Mouse (Mus musculus): Measurements from ENCODE around the gene Ubac1. TPM values are rescaled to one million over a fixed set of nuclear protein-coding genes. Genes with fewer than 3 reads are reported as not detected.
A peak's percentile ranks its signal among the peaks of the same experiment; 100 is the strongest.

Ubac1 gene
- polyA plus RNA-seq, 1 experiment from 2014 or later: 66.3 TPM

DNA sequence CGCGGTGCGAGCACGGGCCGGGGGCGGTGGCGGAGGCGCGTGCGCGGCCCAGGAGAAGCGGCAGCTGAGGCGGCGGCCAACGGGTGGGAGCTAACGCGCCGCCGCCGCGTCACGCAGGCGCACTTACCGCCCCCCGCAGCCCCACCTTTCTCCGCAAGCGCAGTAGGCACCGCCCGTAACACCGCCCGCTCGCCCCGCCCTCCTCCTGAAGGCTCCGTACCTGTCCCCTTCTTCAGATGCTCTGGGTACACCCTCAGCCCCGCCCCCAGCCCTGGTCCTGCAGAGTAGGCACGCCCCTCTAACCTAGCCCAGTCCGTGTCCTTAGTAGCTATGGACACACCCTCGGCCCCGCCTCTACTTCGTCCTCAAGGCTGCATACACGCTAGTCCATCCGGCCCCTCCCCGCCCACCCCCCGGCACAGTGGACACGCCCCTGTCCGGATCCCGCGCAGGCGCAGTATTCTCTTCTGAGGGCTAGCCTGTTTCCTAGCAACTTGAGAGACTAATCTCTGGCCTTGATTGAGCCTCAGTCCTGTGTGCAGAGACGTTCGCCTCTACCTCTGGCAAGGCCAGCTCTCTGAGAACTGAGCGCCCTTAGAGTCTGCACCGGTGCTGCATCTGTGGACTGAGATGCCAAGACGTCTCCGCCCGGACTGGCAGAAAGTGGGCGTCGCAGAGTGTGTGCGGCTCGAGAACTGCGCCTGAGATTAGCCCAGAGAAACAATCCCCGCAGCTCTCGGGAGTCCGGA, 38.2 kb downstream of the Ubac1 start, which contains the start of gene Camsap1:
Gene Camsap1, minus strand, starts transcription at position 124 of the 749 bp plus-strand sequence.
- Histone ChIP-seq H3K9me3 (ENCODE audit: control insufficient read depth, low read length) (no peaks in the 10 kb centered on the region), H3K4me3 (ENCODE audit: low read length) (peak within 1 kb of the TSS; percentile 88), H3K4me1 (replicated peaks; ENCODE audit: control insufficient read depth, insufficient read depth, low read length) (peaks cover 36% of the 10 kb centered on the region), H3K27ac (ENCODE audit: low read length) (peak within 1 kb of the TSS; percentile 77), H3K36me3 (ENCODE audit: control insufficient read depth, insufficient read depth, low read length) (no peaks in the 10 kb centered on the region), H3K27me3 (ENCODE audit: control insufficient read depth, insufficient read depth, low read depth, low read length) (no peaks in the 10 kb centered on the region), H3K9ac (ENCODE audit: low read length) (peak within 1 kb of the TSS; percentile 96), H3K4me2 (ENCODE audit: low read depth, low read length) (peak within 1 kb of the TSS; percentile 88)
- WGBS: under 1% methylated on average over 37 of the region's 64 CpGs
- ATAC-seq (ENCODE audit: low read depth): peak; percentile 99

DNA sequence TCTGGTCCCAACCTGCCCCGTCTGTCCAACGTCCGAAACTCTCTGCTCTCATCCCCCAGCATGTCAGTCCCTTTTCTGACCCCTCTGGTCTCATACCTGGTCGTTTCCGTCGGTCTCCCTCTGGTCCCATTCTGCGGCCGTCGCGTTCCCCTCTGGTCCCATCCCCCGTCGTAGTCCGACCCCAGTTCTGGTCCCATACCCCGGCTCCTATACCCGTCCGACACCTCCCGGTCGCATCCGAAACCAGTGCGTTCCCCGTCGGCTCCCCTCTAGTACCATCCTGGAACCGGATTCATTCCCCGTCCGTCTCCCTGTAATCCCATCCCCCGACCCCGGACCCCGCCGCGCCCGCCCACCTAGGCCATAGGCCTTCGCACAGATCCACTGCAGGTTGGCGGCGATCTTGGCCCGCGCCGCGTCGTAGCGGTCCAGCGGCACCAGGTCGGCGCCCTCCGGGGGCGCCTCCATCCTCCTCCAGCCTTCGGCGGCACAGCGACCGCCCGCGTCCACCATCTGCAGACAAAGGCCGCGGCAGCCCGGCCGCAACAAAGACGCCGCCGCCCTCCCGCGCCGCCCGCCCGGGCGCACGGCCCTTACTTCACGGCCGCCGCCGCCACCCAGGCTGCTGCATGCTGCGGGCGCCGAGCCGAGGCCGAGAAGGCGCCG, 39.0 kb downstream of the Ubac1 start:
- H3K4me2 ChIP-seq (ENCODE audit: low read depth, low read length): peak overlapping the region; percentile 87
- H3K4me3 ChIP-seq (ENCODE audit: low read length): peak overlapping the region; percentile 88
- no peaks in the 10 kb centered on the region for H3K27me3 ChIP-seq (ENCODE audit: control insufficient read depth, insufficient read depth, low read depth, low read length)
- WGBS: under 1% methylated on average over 51 of the region's 76 CpGs
- H3K9me3 ChIP-seq (ENCODE audit: control insufficient read depth, low read length): no peaks in the 10 kb centered on the region
- H3K27ac ChIP-seq (ENCODE audit: low read length): peak overlapping the region; percentile 77
- peaks cover 41% of the 10 kb centered on the region for H3K4me1 ChIP-seq (replicated peaks; ENCODE audit: control insufficient read depth, insufficient read depth, low read length)
- no peaks in the 10 kb centered on the region for H3K36me3 ChIP-seq (ENCODE audit: control insufficient read depth, insufficient read depth, low read length)
- peak; percentile 13 for ATAC-seq (ENCODE audit: low read depth)
- H3K9ac ChIP-seq (ENCODE audit: low read length): peak overlapping the region; percentile 96

DNA sequence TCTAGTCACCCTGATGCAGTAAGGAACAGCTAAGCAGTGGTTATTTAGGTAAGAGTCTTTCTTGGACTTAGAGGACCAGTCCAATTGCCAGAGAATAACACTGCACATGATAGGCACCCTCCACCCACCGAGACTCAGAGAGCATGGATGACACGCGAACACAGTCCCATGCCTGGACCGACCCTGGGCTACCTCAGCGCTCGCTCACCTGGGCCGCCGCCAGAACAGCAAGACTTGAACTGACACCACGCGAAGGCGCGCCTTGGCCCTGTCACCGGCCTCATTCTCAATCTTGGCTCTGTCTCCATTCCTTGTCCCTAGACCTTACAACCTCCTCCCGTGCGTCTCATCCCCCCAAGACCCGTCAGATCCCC, 39.5 kb downstream of the Ubac1 start:
- H3K9me3 ChIP-seq (ENCODE audit: control insufficient read depth, low read length): no peaks in the 10 kb centered on the region
- no peaks in the 10 kb centered on the region for H3K36me3 ChIP-seq (ENCODE audit: control insufficient read depth, insufficient read depth, low read length)
- H3K9ac ChIP-seq (ENCODE audit: low read length): peak overlapping the region; percentile 96
- H3K4me1 ChIP-seq (replicated peaks; ENCODE audit: control insufficient read depth, insufficient read depth, low read length): peaks cover 41% of the 10 kb centered on the region
- H3K27me3 ChIP-seq (ENCODE audit: control insufficient read depth, insufficient read depth, low read depth, low read length): no peaks in the 10 kb centered on the region
- no peak for ATAC-seq (ENCODE audit: low read depth)
- H3K27ac ChIP-seq (ENCODE audit: low read length): no peak overlapping the region
- WGBS: under 1% methylated on average over 16 of the region's 16 CpGs
- peak overlapping the region; percentile 88 for H3K4me3 ChIP-seq (ENCODE audit: low read length)
- H3K4me2 ChIP-seq (ENCODE audit: low read depth, low read length): peak overlapping the region; percentile 87

DNA sequence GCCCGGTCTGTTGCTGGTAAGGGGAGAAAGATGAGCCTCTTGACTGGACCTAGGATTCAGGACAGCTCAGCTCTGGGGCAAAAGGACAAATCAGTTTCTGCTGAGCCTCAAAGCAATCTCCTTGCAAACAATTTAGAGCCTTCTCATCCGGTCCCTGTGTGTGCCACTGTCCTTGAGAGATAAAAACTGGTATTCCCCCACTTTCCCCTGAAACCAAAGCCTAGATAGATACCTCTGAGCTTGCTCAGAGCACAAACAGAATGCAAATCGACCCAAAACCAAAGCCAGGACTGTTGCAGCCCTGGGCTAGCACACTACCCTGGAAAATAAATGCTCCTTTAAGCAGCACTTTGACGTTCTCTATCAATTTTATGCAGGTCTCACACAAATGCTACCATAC, 42.5 kb downstream of the Ubac1 start:
- no peak for ATAC-seq (ENCODE audit: low read depth)
- no peaks in the 10 kb centered on the region for H3K9me3 ChIP-seq (ENCODE audit: control insufficient read depth, low read length)
- no peak overlapping the region for H3K27ac ChIP-seq (ENCODE audit: low read length)
- H3K9ac ChIP-seq (ENCODE audit: low read length): no peak overlapping the region
- no peaks in the 10 kb centered on the region for H3K36me3 ChIP-seq (ENCODE audit: control insufficient read depth, insufficient read depth, low read length)
- H3K4me1 ChIP-seq (replicated peaks; ENCODE audit: control insufficient read depth, insufficient read depth, low read length): peaks cover 38% of the 10 kb centered on the region
- no peak overlapping the region for H3K4me2 ChIP-seq (ENCODE audit: low read depth, low read length)
- no peaks in the 10 kb centered on the region for H3K27me3 ChIP-seq (ENCODE audit: control insufficient read depth, insufficient read depth, low read depth, low read length)
- WGBS: 65% methylated on average over 4 of the region's 4 CpGs
- no peak overlapping the region for H3K4me3 ChIP-seq (ENCODE audit: low read length)

DNA sequence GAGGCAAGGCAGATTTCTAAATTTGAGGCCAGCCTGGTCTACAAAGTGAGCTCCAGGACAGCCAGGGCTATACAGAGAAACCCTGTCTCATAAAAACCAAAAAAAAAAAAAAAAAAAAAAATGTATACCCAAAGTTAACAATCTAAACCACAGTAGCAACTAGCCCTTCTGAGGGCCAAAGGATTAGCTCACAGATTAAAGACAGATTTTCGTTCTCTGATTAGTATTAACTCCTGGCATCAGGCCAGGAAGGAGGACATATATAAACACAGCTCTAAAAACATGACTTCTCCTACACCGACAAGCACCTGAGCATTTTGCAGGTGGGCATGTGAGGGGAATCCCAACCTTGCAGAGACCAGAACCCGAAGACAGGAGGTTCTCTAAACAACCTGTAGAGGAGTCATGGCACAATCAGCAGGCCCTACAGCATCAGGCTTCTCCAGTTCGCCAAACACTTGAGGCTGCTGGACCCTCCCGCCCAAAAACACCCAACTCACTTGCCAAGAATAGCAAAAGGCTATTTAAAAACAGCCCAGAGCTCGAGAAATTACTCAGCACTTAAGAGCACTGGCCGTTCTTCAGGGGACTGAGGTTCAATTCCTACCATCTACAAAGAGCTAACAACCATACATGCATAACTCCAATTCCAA, 43.8 kb downstream of the Ubac1 start:
- ATAC-seq (ENCODE audit: low read depth): no peak
- H3K4me2 ChIP-seq (ENCODE audit: low read depth, low read length): no peak overlapping the region
- no peaks in the 10 kb centered on the region for H3K27me3 ChIP-seq (ENCODE audit: control insufficient read depth, insufficient read depth, low read depth, low read length)
- H3K4me1 ChIP-seq (replicated peaks; ENCODE audit: control insufficient read depth, insufficient read depth, low read length): peaks cover 36% of the 10 kb centered on the region
- no peak overlapping the region for H3K9ac ChIP-seq (ENCODE audit: low read length)
- H3K36me3 ChIP-seq (ENCODE audit: control insufficient read depth, insufficient read depth, low read length): no peaks in the 10 kb centered on the region
- H3K4me3 ChIP-seq (ENCODE audit: low read length): no peak overlapping the region
- 40% methylated on average over 7 of the region's 7 CpGs for WGBS
- no peaks in the 10 kb centered on the region for H3K9me3 ChIP-seq (ENCODE audit: control insufficient read depth, low read length)
- H3K27ac ChIP-seq (ENCODE audit: low read length): no peak overlapping the region

DNA sequence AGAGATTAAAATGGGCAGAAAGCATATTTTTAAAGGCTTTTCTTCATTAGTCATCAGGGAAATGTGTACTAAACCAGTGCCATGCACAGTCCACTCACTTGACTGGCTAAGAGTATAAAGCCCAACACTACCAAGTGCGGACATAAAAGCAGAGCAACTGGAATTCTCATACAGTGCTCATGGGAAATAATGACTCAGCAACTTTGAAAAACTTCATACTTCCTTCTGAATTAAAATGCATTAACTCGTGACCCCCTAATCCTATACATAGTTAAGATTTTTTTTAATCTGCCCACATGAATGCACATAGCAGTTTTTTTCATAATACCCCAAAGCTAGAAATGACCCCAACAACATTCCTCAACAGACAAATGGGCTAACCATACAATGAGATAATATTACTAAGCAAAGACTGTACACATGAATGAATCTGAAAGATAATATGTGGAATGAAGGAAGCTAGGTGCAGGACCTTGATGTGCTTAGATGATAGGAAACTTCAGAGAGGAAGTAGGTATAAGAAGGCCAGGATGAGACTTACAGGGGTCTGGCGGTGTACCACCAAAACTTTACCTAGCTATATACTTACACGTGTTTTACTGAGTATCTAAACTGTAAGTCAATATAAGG, 46.3 kb downstream of the Ubac1 start:
- WGBS: 83% methylated on average over 4 of the region's 4 CpGs
- Histone ChIP-seq H3K4me3 (ENCODE audit: low read length) (no peak overlapping the region), H3K9ac (ENCODE audit: low read length) (no peak overlapping the region), H3K36me3 (ENCODE audit: control insufficient read depth, insufficient read depth, low read length) (no peaks in the 10 kb centered on the region), H3K27ac (ENCODE audit: low read length) (no peak overlapping the region), H3K4me1 (replicated peaks; ENCODE audit: control insufficient read depth, insufficient read depth, low read length) (peaks cover 27% of the 10 kb centered on the region), H3K9me3 (ENCODE audit: control insufficient read depth, low read length) (no peaks in the 10 kb centered on the region), H3K4me2 (ENCODE audit: low read depth, low read length) (no peak overlapping the region), H3K27me3 (ENCODE audit: control insufficient read depth, insufficient read depth, low read depth, low read length) (no peaks in the 10 kb centered on the region)
- no peak for ATAC-seq (ENCODE audit: low read depth)

DNA sequence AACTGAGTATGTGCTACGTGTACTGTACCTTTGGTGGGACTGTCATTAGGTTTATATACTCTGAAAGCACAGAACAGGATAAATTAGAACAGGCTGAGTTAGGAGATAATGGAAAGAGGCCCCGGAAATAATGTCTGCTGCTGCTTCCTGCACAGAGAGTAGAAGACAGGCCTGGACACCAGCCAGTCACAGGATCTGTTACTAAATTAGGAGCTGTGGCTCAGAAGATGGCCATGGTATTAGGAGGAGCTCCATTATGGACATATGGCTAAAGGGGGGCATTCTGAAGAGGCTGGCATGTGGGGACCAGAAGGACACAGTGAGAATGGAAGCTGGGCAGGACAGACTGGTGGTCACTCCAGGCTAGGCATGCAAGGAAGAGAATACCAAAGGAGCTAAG, 51.1 kb downstream of the Ubac1 start:
- Histone ChIP-seq H3K4me3 (ENCODE audit: low read length) (no peak overlapping the region), H3K36me3 (ENCODE audit: control insufficient read depth, insufficient read depth, low read length) (peaks cover 8% of the 10 kb centered on the region), H3K27ac (ENCODE audit: low read length) (no peak overlapping the region), H3K27me3 (ENCODE audit: control insufficient read depth, insufficient read depth, low read depth, low read length) (no peaks in the 10 kb centered on the region), H3K4me2 (ENCODE audit: low read depth, low read length) (no peak overlapping the region), H3K4me1 (replicated peaks; ENCODE audit: control insufficient read depth, insufficient read depth, low read length) (peaks cover 9% of the 10 kb centered on the region), H3K9ac (ENCODE audit: low read length) (no peak overlapping the region), H3K9me3 (ENCODE audit: control insufficient read depth, low read length) (no peaks in the 10 kb centered on the region)
- no peak for ATAC-seq (ENCODE audit: low read depth)
- WGBS: 57% methylated on average over 2 of the region's 2 CpGs

DNA sequence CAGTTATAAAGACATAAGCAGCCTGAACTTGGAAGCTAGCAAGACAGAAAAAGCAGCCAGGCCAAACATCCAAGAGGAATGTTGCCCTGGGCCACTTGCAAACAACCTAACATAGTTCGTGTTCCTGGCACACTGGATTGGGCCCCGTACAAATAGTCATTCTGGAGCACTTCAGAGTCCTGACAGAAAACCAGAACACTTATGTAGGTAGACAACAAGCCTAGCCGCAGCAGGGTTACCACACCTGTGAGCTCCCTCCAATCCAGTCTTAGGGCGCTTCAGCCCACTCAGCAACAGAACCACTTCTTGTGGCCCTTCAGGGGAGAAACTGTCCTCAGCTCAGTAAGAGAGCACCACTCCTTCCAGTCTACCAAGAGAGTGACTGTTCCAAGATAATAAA, 52.2 kb downstream of the Ubac1 start:
- no peak overlapping the region for H3K4me2 ChIP-seq (ENCODE audit: low read depth, low read length)
- 61% methylated on average over 4 of the region's 4 CpGs for WGBS
- no peak overlapping the region; the same call in 1 of the 2 replicates for H3K27ac ChIP-seq (ENCODE audit: low read length)
- no peaks in the 10 kb centered on the region for H3K9me3 ChIP-seq (ENCODE audit: control insufficient read depth, low read length)
- H3K4me1 ChIP-seq (replicated peaks; ENCODE audit: control insufficient read depth, insufficient read depth, low read length): peaks cover 9% of the 10 kb centered on the region
- peak; percentile 61; the same call in 1 of the 2 replicates for ATAC-seq (ENCODE audit: low read depth)
- no peak overlapping the region for H3K4me3 ChIP-seq (ENCODE audit: low read length)
- no peak overlapping the region for H3K9ac ChIP-seq (ENCODE audit: low read length)
- peaks cover 17% of the 10 kb centered on the region for H3K36me3 ChIP-seq (ENCODE audit: control insufficient read depth, insufficient read depth, low read length)
- H3K27me3 ChIP-seq (ENCODE audit: control insufficient read depth, insufficient read depth, low read depth, low read length): no peaks in the 10 kb centered on the region

DNA sequence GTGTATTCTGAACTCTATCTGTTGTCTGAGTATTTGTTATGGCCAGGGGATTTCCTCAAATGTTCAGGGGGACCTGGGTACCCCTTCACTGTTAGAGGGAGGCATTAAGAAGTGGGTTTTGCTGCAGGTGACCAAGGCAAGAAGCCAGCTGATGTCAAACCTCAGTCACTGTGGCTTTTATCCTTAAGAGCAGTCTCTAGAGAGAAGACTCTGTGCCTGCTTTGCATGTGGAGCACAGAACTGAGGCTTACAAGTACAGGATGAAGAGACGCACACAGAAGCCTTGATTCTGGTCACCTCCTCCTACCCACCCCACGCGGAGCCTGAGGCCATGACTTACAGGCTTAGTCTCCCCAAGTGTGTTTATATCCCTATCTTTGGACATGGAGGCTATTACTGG, 72.3 kb downstream of the Ubac1 start:
- ATAC-seq (ENCODE audit: low read depth): no peak
- peaks cover 15% of the 10 kb centered on the region for H3K36me3 ChIP-seq (ENCODE audit: control insufficient read depth, insufficient read depth, low read length)

More for the DNA sequence above, 72.3 kb downstream of the Ubac1 start:
- no peaks in the 10 kb centered on the region for H3K4me1 ChIP-seq (replicated peaks; ENCODE audit: control insufficient read depth, insufficient read depth, low read length)
- WGBS: 91% methylated on average over 3 of the region's 3 CpGs
- no peak overlapping the region for H3K9ac ChIP-seq (ENCODE audit: low read length)
- H3K4me3 ChIP-seq (ENCODE audit: low read length): no peak overlapping the region
- no peaks in the 10 kb centered on the region for H3K9me3 ChIP-seq (ENCODE audit: control insufficient read depth, low read length)
- no peak overlapping the region for H3K4me2 ChIP-seq (ENCODE audit: low read depth, low read length)
- no peak overlapping the region for H3K27ac ChIP-seq (ENCODE audit: low read length)
- no peaks in the 10 kb centered on the region for H3K27me3 ChIP-seq (ENCODE audit: control insufficient read depth, insufficient read depth, low read depth, low read length)
